Mouse (Mus musculus) stomach, postnatal 0 days (tissue): ENCODE results near the gene Iars. TPM values are rescaled to one million over a fixed set of nuclear protein-coding genes. Genes with fewer than 3 reads are reported as not detected.
"Not testable (repeated sequence)": the region's sequence is repeated elsewhere in the genome, so short reads cannot be mapped to it uniquely, and the experiment has no call there.

ENCODE experiments used
- ATAC-seq: fragments of 200-750 bp; cut with Nextera tagmentation; 2 replicates; pipeline ENCODE4 v1.8.0; 2017; ENCODE audit not compliant: low FRiP score, low TSS enrichment
- DNase-seq: peaks from one replicate; pipeline ENCODE4 v3.0.0-alpha.2; 2016; ENCODE audit warnings: low spot score
- H3K27ac ChIP-seq: fragments of 300-500 bp; sonication (generic); replicated peaks from 2 replicates; pipeline ENCODE4 v1.5.1; 2014; ENCODE audit warnings: mild to moderate bottlenecking, control low read depth
- H3K27me3 ChIP-seq: fragments of 300-500 bp; sonication (generic); 2 replicates; pipeline ENCODE4 v1.6.1; 2014; ENCODE audit warnings: low read length; ENCODE audit not compliant: control insufficient read depth, insufficient read depth
- H3K36me3 ChIP-seq: fragments of 300-500 bp; sonication (generic); 2 replicates; pipeline ENCODE4 v1.6.1; 2014; ENCODE audit warnings: low read length, mixed read lengths; ENCODE audit not compliant: control insufficient read depth, insufficient read depth
- H3K4me1 ChIP-seq: fragments of 300-500 bp; sonication (generic); replicated peaks from 2 replicates; pipeline ENCODE4 v1.6.1; 2014; ENCODE audit warnings: antibody characterized with exemption; ENCODE audit not compliant: control insufficient read depth, insufficient read depth
- H3K4me2 ChIP-seq: fragments of 300-500 bp; sonication (generic); replicated peaks from 2 replicates; pipeline ENCODE4 v1.6.1; 2014; ENCODE audit warnings: low read depth, mild to moderate bottlenecking, control low read depth, moderate library complexity
- H3K4me3 ChIP-seq: fragments of 300-500 bp; sonication (generic); 2 replicates; pipeline ENCODE4 v1.5.1; 2014; ENCODE audit warnings: low read depth, low read length, control low read depth
- H3K9ac ChIP-seq: fragments of 300-500 bp; sonication (generic); 2 replicates; pipeline ENCODE4 v1.6.1; 2014; ENCODE audit warnings: mild to moderate bottlenecking, low read length, control low read depth, mixed read lengths
- H3K9me3 ChIP-seq: fragments of 300-500 bp; sonication (generic); 2 replicates; pipeline ENCODE4 v1.6.1; 2016; ENCODE audit warnings: low read length; ENCODE audit not compliant: control insufficient read depth
- CTCF ChIP-seq: IDR thresholded peaks from 2 replicates; pipeline ENCODE4 v1.5.1; 2016; ENCODE audit warnings: antibody characterized with exemption, low read depth, mild to moderate bottlenecking, moderate library complexity
- EP300 ChIP-seq: optimal IDR thresholded peaks from 2 replicates; pipeline ENCODE3; 2016; ENCODE audit warnings: antibody characterized with exemption
- WGBS: fragments of 180-500 bp; shearing (Covaris S2); extraction: QIAGEN DNeasy Blood & Tissue Kit; methylation state at CpG from one replicate; pipeline ENCODE4 v1.1.7; 2014; 5-methylcytosine and 5-hydroxymethylcytosine counted together
- polyA plus RNA-seq: library from polyadenylated mRNA; unstranded; fragments of >200 nt; fragmentation: Nextera tagmentation; extraction: Ambion mirVana; gene quantifications from 2 replicates; pipeline ENCODE4 v1.2.1, GENCODE M21; 2015

Iars gene
- polyA plus RNA-seq, 1 experiment from 2014 or later = 24.0 TPM

- Histone ChIP-seq H3K4me2 (no peak overlapping the region), H3K27me3 (no peaks in the 10 kb centered on the region), H3K4me1 (no peaks in the 10 kb centered on the region), H3K9me3 (no peaks in the 10 kb centered on the region), H3K27ac (no peak overlapping the region), H3K9ac (no peak overlapping the region), H3K36me3 (no peaks in the 10 kb centered on the region), H3K4me3 (no peak overlapping the region)
- TF ChIP-seq CTCF (no peak), EP300 (no peak)
- WGBS = 80% methylated on average over 16 of the region's 16 CpGs
- ATAC-seq (no peak), DNase-seq (no peak)
Measured at GRCm38 (mm10) chr13:49769111-49769510, 87.2 kb downstream of the Iars start.

GRCm38 (mm10) chr13:49771536-49771935 lies 89.6 kb downstream of the Iars start:
- H3K4me3 ChIP-seq, DNase-seq, H3K27me3 ChIP-seq, H3K9ac ChIP-seq, H3K36me3 ChIP-seq, ATAC-seq, H3K27ac ChIP-seq, H3K4me1 ChIP-seq, H3K4me2 ChIP-seq, H3K9me3 ChIP-seq: not testable (repeated sequence)

Other genes with a start within 250 kb of the Iars start
- gene Tes3-ps, start 188.8 kb upstream of the Iars start, polyA plus RNA-seq = 0.35 and 0.45 TPM in 2 replicates
- 2.0 and 2.2 TPM in 2 replicates for gene Ecm2, start 177.3 kb upstream of the Iars start, polyA plus RNA-seq
- gene Aspn, start 137.7 kb upstream of the Iars start, polyA plus RNA-seq = 106 and 127 TPM in 2 replicates
- gene Omd, start 99.6 kb upstream of the Iars start, polyA plus RNA-seq = 0.30 and 0.36 TPM in 2 replicates
- 138 and 151 TPM in 2 replicates for gene Ogn, start 74.1 kb upstream of the Iars start, polyA plus RNA-seq
- 11.5 and 12.6 TPM in 2 replicates for gene Cenpp, start 29.3 kb upstream of the Iars start, polyA plus RNA-seq
- gene Nol8, start 29.0 kb upstream of the Iars start, polyA plus RNA-seq = 9.4 and 10.0 TPM in 2 replicates
- gene Gm30302, start 116.9 kb downstream of the Iars start, polyA plus RNA-seq = not detected in 2 replicates